Mouse (Mus musculus) heart, adult 9 months (tissue): ENCODE results near the gene Fkbp10.

ENCODE experiments used
- DNase-seq, 2 experiments: peaks; one replicate each; pipeline ENCODE4 v3.0.0; 2022; ENCODE audit warnings: low spot score in 2 of 2

The Fkbp10 gene

DNA sequence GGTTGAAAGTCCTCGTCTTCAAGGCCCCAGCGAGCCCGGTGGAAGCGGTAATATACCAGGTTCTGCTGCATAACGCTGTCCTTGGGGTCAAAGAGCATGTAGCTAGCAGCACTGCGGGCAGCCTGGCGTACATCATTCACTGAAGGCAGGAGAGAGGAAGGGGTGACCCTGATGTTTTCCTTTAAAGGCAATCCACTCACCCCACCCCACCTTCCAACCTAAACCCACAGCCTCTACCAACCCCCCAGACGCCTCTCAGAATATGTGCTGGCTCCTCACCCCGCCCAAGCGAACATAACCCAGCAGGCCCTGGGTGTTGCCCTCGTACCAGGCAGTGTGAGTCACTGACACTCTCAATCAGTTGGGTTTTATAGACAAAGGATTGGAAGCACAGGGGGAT lies 3.8 kb upstream of the Fkbp10 start:
- DNase-seq, result no peak

GRCm38 (mm10) chr11:100413541-100413940 lies 2.0 kb upstream of the Fkbp10 start:
- no peak for DNase-seq

- peak; percentile 84 to 86 for DNase-seq
Measured at GRCm38 (mm10) chr11:100414021-100414913, 1.2 kb upstream of the Fkbp10 start, which contains the start of gene P3h4. Gene P3h4 (minus strand): TSS chr11:100414836.

- DNase-seq, result no peak
Measured at GRCm38 (mm10) chr11:100421537-100421936, 6.0 kb downstream of the Fkbp10 start.

- no peak for DNase-seq
Measured at GRCm38 (mm10) chr11:100423836-100424235, 8.3 kb downstream of the Fkbp10 start.

DNA sequence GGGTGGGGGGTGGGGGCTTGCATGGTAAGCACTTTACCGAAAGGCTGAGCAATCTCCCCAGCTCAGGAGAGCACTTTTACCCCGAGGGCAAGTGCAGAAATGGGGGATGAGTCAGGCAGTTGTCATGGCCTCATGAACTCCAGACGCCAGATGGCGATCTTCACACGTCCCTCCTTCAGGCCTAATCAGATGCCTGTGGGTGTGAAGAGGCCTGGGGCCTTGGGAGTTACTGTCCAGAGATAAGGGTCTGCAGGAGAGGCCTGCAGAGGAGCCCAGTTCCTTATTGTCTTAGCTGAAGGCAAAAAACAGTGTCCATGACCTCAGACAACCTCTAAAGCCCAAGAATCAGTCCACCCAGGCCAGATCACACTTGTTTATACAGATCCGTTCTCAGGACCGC lies 10.4 kb downstream of the Fkbp10 start:
- DNase-seq, result peak; percentile 58 to 74

- DNase-seq, result no peak
Measured at GRCm38 (mm10) chr11:100426820-100427219, 11.3 kb downstream of the Fkbp10 start.

DNA sequence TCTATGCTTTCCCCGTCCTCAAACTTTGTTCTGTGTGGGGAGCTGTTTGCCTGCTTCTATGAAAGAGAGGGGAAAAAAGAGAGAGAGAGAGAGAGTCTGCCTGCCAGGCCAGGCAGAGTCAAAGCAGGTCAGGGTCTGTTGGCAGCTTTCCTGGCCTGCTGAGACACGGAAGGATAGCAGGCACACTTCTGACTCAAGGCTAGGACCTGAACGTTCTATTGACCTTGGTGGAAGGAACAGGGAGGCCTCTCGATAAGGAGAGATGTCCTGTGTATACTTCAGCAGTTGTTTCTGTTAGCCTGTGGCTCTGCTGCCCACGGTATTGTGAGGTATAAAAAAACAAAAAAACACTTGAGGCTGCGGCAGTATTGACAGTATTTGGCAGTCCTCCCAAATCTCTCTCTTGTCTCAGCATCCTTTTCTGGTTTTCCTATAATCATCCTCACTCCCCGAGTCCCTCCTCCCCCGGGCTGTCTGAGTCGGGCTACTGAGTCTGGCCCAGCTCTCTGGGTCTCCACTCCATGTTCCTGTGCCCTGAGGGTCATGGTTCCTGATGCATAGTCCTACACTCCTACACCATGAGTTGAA lies 13.2 kb downstream of the Fkbp10 start:
- peak in 1 of 2 experiments; percentile 61 for DNase-seq

- DNase-seq, result peak in 1 of 2 experiments; percentile 53
Measured at GRCm38 (mm10) chr11:100430052-100430451, 14.6 kb downstream of the Fkbp10 start.

DNA sequence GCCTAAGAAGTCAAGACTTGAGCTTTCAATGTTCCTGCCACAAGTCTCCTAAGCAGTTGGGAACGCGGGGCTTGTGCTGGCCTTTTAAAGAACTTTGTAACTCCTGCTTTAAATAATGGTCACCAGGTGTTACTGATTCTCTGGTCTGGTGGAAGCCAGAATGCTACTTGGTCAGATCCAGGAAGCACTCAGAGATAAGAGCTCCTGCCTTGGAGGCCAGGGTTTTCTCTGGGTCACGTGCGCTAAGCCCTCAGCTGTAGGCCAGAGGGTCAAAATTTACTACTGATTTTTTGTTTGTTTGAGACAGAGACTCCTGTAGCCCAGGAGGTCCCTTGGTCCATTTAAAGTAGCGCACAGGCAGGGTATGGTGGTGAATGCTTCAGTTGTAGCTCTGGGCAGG lies 16.5 kb downstream of the Fkbp10 start:
- no peak for DNase-seq

DNA sequence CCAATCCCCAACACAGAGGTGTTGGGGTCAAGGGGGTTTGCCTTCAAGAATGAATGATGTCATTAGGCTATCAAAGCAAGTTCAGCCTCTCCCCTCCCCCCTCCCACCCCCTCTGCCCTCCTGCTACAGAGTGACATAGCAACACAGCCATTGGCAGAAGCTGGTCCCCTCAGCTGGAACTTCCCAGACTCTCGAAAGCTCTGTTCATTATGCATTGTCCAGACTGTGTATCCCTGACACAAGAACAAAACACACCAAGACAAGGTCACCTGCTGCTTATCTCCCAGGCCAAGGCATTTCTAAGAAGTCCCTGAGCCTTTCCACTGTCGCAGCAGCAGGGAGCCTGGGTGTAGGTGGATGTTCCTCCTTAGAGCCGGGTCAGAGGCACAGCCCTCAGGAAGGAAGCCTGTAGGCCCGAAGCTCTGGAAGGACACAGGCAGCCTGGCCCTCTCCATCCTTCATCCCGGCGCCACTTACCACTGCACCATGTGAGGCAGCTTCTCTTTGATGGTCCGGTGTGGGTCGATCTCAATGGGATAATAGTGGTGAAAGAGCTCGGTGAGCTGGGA lies 20.3 kb downstream of the Fkbp10 start:
- no peak for DNase-seq

DNA sequence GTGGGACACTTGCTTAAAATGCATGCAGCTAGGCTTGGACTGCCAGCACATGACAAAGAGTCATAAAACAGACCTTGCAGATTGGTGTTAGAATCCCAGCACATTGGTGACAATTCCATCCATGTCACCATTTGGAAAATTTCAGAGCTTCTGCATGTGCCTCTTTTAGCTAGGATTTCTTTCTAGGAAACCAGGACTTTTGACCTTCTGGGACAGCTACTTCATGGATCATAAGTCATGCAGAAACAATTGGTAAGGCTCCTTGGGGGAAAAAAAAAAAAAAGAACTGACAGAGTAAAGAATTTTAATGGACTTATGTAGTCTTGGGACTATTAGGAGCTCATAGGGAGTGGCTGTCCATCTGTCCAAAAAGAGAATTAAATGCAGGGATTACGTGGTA lies 22.4 kb downstream of the Fkbp10 start:
- DNase-seq, result no peak

- peak; percentile 86 to 87 for DNase-seq
Measured at GRCm38 (mm10) chr11:100440691-100441522, 25.4 kb downstream of the Fkbp10 start.

DNA sequence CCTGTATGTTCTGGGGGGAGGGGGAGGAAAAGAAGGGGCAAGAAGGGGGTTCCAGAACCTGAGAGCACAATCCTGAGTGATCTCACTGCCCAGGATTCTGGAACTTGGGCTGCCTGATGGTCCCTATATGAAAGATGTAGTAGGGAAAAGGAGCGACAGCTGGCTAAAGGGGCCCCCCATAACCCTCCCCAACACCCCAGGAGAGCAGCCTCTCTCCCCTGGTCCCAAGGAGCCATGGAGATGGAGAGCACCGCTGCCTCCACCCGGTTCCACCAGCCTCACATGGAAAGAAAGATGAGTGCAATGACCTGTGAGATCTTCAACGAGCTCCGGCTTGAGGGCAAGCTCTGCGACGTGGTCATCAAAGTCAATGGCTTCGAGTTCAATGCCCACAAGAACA lies 26.3 kb downstream of the Fkbp10 start, which contains the start of the genes Nt5c3b and Klhl10:
TSS of gene Nt5c3b (minus strand) at position 12 of the 400 bp plus-strand sequence.
TSS of gene Klhl10 (plus strand) at position 121 of the 400 bp plus-strand sequence.
- no peak for DNase-seq

GRCm38 (mm10) chr11:100442625-100443024 lies 27.1 kb downstream of the Fkbp10 start:
- DNase-seq, result no peak

DNA sequence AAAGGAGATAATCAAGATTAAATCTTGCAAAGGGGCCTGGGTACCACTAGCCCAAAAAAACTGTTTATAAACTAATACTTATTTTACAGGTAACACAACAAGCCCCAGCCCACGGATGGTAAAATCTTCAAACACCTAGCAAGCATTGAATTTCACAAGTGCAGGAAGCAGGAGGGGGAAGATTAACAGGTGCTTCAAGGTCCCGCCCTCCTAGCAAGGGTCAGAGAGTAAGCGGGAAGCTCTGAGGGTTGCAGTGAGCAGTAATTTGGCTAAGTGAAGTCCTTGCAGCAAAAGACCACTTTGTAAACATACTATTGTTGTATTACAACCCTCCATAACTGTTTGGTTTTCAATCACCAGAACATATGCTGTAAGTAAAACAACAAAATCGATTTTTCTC lies 41.8 kb downstream of the Fkbp10 start:
- no peak for DNase-seq

DNA sequence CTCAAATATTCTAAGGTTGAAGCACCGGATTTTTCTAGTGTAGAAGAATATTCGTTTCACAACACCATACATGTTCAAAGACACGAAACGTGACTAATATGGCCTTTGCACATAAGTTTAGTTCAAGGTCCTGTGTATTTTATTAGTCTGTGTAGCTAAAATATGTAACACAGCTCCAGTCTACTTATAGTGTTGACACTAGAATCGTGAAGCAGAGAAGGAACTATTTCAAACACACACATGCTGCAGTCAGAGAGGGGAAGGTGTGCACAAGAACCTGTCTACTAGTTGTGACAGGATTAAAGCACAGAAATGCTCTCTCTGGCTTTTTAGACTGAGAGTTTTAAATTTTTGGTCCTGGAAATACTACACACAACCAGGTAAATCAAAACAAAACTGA lies 42.2 kb downstream of the Fkbp10 start:
- no peak for DNase-seq

DNA sequence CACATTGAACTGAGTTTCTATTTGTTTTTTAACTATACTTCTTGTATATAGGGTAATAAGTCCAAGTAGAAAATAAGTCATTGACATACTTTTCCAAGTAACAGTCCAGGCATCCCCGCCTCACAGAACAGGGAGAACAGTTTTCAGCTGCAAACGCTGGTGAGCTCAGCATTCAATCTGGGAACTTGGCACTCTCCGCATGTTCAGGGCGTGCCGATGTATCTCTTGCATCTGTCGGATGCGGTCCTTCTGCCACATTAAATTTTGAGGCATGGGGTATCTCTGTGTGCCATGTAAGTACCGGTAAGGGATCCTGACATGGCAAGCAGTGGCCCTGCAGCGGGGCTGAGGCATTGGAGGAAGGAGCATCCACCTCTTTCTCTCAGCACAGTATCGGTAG lies 47.2 kb downstream of the Fkbp10 start:
- no peak for DNase-seq

DNA sequence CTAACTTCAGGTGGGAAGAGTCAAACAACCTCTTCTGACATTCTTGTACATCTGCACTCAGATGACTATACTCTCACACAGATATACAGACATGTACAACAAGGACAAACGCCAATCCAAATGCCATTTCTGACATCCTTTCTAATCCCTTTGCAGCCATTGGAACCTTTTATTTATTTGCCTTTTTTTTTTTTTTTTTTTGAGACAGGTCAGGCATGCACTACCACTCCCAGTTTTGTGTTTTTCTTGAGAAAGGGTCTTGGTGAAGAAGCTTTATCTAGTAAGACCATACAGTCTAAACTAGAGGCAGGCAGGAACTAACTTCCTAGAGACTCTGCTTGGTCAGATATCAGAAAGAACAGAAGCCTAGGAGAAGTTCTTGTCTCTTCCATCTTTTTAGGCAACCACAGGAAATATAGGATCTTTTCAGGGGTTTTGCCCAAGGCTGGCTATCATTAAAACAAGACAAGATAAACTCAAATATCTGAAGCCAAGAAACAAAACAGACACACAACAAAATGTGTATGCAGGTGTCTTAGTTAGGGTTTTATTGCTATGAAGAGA lies 49.8 kb downstream of the Fkbp10 start:
- DNase-seq, result no peak

DNA sequence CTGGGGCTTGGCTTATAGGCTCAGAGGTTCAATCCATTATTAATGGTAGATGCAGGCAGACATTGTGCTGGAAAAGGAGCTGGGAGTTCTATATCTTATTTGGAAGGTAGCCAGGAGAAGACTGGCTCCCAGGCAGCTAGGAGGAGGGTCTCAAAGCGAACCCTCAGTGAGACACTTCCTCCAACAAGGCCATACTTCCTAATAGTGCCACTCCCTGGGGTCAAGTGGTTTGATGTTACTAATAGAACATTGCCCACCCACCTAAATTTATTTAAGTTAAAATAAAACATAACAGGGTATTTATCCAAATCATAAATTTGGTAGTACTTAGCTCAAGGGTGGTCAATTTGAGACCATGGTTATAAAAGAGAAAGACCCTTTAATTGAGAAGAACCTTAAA lies 50.3 kb downstream of the Fkbp10 start:
- DNase-seq, result no peak
